Comparison of ENCODE assay signal across 8 mouse cellular contexts in the genomic region with DNA sequence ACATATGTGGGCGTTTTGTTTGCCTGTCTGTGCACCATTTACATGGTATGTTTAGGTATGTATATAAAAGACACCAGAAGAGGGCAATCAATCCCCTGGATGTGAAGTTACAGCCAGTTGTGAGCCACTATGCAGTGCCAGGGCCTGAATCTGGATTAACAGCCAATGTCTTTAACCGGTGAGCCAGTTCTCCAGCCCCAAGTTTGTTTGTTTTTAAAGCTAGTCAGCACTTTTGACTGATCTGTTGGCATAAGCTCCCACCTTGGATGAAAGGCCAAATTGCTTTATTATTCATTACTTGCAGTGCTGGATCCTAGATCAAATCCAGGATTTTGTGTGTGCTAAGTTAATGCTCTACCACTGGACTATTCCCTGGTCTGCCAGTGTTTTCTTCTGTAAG. TPM values are rescaled to one million over a fixed set of nuclear protein-coding genes. Genes with fewer than 3 reads are reported as not detected.
A peak's percentile ranks its signal among the peaks of the same experiment; 100 is the strongest.
DNase-seq lines count a peak whose midpoint lies in the region; ATAC-seq and TF ChIP-seq lines count a peak whose summit lies in the region.

No protein-coding gene starts in this region.

- peaks cover 22% of the 10 kb centered on the region for H3K4me1 ChIP-seq in hindbrain, embryonic 10.5 days (replicated peaks)
- H3K4me1 ChIP-seq in hindbrain, embryonic 11.5 days (replicated peaks; ENCODE audit: control insufficient read depth, insufficient read depth, low read length), result peaks cover 6% of the 10 kb centered on the region; the same call in 1 of the 2 replicates
- H3K4me1 ChIP-seq in intestine, postnatal 0 days (replicated peaks; ENCODE audit: control insufficient read depth, insufficient read depth, low read length), result 0 out of 2 replicates have a peak, but pooled peaks cover 2% of the 10 kb centered on the region
- peaks cover 32% of the 10 kb centered on the region for H3K4me1 ChIP-seq in midbrain, embryonic 15.5 days

- H3K4me3 ChIP-seq in hindbrain, embryonic 10.5 days, result peak overlapping the region; percentile 75
- H3K4me3 ChIP-seq in hindbrain, embryonic 11.5 days (ENCODE audit: low read depth, low read length), result no peak overlapping the region
- peak overlapping the region; percentile 52; the same call in 1 of the 2 replicates for H3K4me3 ChIP-seq in intestine, postnatal 0 days (ENCODE audit: low read depth, low read length)
- peak overlapping the region; percentile 98 for H3K4me3 ChIP-seq in midbrain, embryonic 15.5 days

- WGBS in hindbrain, embryonic 10.5 days, result 55% methylated on average over 2 of the region's 2 CpGs
- 68% methylated on average over 2 of the region's 2 CpGs for WGBS in hindbrain, embryonic 11.5 days
- WGBS in intestine, postnatal 0 days, result 55% methylated on average over 2 of the region's 2 CpGs
- 56% methylated on average over 2 of the region's 2 CpGs for WGBS in midbrain, embryonic 15.5 days

- ATAC-seq in hindbrain, embryonic 11.5 days (ENCODE audit: low FRiP score), result no peak
- no peak for ATAC-seq in intestine, postnatal 0 days
- no peak for ATAC-seq in midbrain, embryonic 15.5 days (replicated peaks)
- no peak for ATAC-seq in megakaryocyte-erythroid progenitor cell, adult 5-6 weeks (replicated peaks; ENCODE audit: low FRiP score, low TSS enrichment, poor library complexity, severe bottlenecking)

- H3K9me3 ChIP-seq in hindbrain, embryonic 10.5 days, result no peaks in the 10 kb centered on the region
- H3K9me3 ChIP-seq in hindbrain, embryonic 11.5 days (ENCODE audit: control insufficient read depth, low read length), result no peaks in the 10 kb centered on the region
- H3K9me3 ChIP-seq in intestine, postnatal 0 days (ENCODE audit: control insufficient read depth), result no peaks in the 10 kb centered on the region
- H3K9me3 ChIP-seq in midbrain, embryonic 15.5 days, result no peaks in the 10 kb centered on the region

- no peak for DNase-seq in hindbrain, embryonic 10.5 days (ENCODE audit: low spot score)
- DNase-seq in hindbrain, embryonic 11.5 days (ENCODE audit: low spot score), result no peak
- DNase-seq in brain, adult 2 months (ENCODE audit: low read depth, low spot score), result peak; percentile 18
- DNase-seq in frontal cortex, postnatal 25 days (ENCODE audit: low spot score in 2 of 2), result no peak
- DNase-seq in right cerebral cortex, postnatal 14 days, result no peak

- peak; percentile 62 for TF ChIP-seq CTCF in intestine, postnatal 0 days (IDR thresholded peaks at IDR 0.05; ENCODE audit: low read depth)

- H3K4me2 ChIP-seq in hindbrain, embryonic 11.5 days (replicated peaks; ENCODE audit: low read depth, low read length), result no peak overlapping the region
- peak overlapping the region; percentile 78 for H3K4me2 ChIP-seq in intestine, postnatal 0 days (replicated peaks; ENCODE audit: low read depth)
- H3K4me2 ChIP-seq in midbrain, embryonic 15.5 days, result peak overlapping the region; percentile 95

- H3K9ac ChIP-seq in hindbrain, embryonic 11.5 days (ENCODE audit: low read depth, low read length), result no peak overlapping the region
- peak overlapping the region; percentile 64; the same call in 1 of the 2 replicates for H3K9ac ChIP-seq in intestine, postnatal 0 days (ENCODE audit: low read depth, low read length)
- H3K9ac ChIP-seq in midbrain, embryonic 15.5 days, result peak overlapping the region; percentile 64; the same call in 1 of the 2 replicates

- H3K36me3 ChIP-seq in hindbrain, embryonic 10.5 days, result no peaks in the 10 kb centered on the region
- no peaks in the 10 kb centered on the region for H3K36me3 ChIP-seq in hindbrain, embryonic 11.5 days (ENCODE audit: control insufficient read depth, insufficient read depth, low read length)
- no peaks in the 10 kb centered on the region; the same call in 1 of the 2 replicates for H3K36me3 ChIP-seq in intestine, postnatal 0 days (ENCODE audit: control insufficient read depth, insufficient read depth)
- no peaks in the 10 kb centered on the region for H3K36me3 ChIP-seq in midbrain, embryonic 15.5 days (replicated peaks)

- H3K27me3 ChIP-seq in hindbrain, embryonic 10.5 days (ENCODE audit: insufficient read depth, poor library complexity, severe bottlenecking), result no peaks in the 10 kb centered on the region
- H3K27me3 ChIP-seq in hindbrain, embryonic 11.5 days (ENCODE audit: control insufficient read depth, insufficient read depth, low read length), result no peaks in the 10 kb centered on the region
- no peaks in the 10 kb centered on the region for H3K27me3 ChIP-seq in intestine, postnatal 0 days (replicated peaks; ENCODE audit: control insufficient read depth, insufficient read depth, low read length)
- H3K27me3 ChIP-seq in midbrain, embryonic 15.5 days (replicated peaks), result no peaks in the 10 kb centered on the region

- no peak overlapping the region for H3K27ac ChIP-seq in hindbrain, embryonic 10.5 days
- H3K27ac ChIP-seq in hindbrain, embryonic 11.5 days (ENCODE audit: low read depth, low read length), result no peak overlapping the region
- peak overlapping the region; percentile 91 for H3K27ac ChIP-seq in intestine, postnatal 0 days (ENCODE audit: low read depth, low read length)
- no peak overlapping the region for H3K27ac ChIP-seq in midbrain, embryonic 15.5 days

RNA-seq across cellular contexts. Expression of gene Tom1l2, which starts 1.3 kb away (rescaled TPM):
- 21.6 and 30.7 TPM in 2 replicates for polyA plus RNA-seq in hindbrain, embryonic 10.5 days (2016; fragmentation: Nextera tagmentation; extraction: Ambion mirVana)
- 13.9 and 15.8 TPM in 2 replicates for polyA plus RNA-seq in hindbrain, embryonic 11.5 days (2014; fragmentation: Nextera tagmentation; extraction: Ambion mirVana)
- polyA plus RNA-seq in intestine, postnatal 0 days (2015; fragmentation: Nextera tagmentation; extraction: Ambion mirVana), result 29.6 and 35.1 TPM in 2 replicates
- polyA plus RNA-seq in midbrain, embryonic 15.5 days (2015; fragmentation: Nextera tagmentation; extraction: Ambion mirVana), result 72.6 and 73.3 TPM in 2 replicates
- 15.9 and 19.0 TPM in 2 replicates for total RNA-seq in megakaryocyte-erythroid progenitor cell, adult 5-6 weeks (2014; fragmentation: Nextera tagmentation)
- total RNA-seq in megakaryocyte-erythroid progenitor cell, adult 5-6 weeks (2017), result 3.9 and 5.3 TPM in 2 replicates

RNA-seq across cellular contexts. Expression of gene Drc3, which starts 1.7 kb away (rescaled TPM):
- polyA plus RNA-seq in hindbrain, embryonic 10.5 days (2016; fragmentation: Nextera tagmentation; extraction: Ambion mirVana), result 2.8 and 6.0 TPM in 2 replicates
- polyA plus RNA-seq in hindbrain, embryonic 11.5 days (2014; fragmentation: Nextera tagmentation; extraction: Ambion mirVana), result 6.6 and 7.0 TPM in 2 replicates
- 1.7 and 1.9 TPM in 2 replicates for polyA plus RNA-seq in intestine, postnatal 0 days (2015; fragmentation: Nextera tagmentation; extraction: Ambion mirVana)
- 6.1 and 6.3 TPM in 2 replicates for polyA plus RNA-seq in midbrain, embryonic 15.5 days (2015; fragmentation: Nextera tagmentation; extraction: Ambion mirVana)
- total RNA-seq in megakaryocyte-erythroid progenitor cell, adult 5-6 weeks (2014; fragmentation: Nextera tagmentation), result 0.68 TPM in 1 of 2 replicates, not detected in the other
- 0.19 and 0.66 TPM in 2 replicates for total RNA-seq in megakaryocyte-erythroid progenitor cell, adult 5-6 weeks (2017)
